Mouse (Mus musculus) inflammation-experienced regulatory T-cells (primary cell): ENCODE measurements around the gene Mapt. TPM values are rescaled to one million over a fixed set of nuclear protein-coding genes. Genes with fewer than 3 reads are reported as not detected.

ENCODE experiments used
- polyA plus RNA-seq, 2 experiments: library from polyadenylated mRNA; unstranded; fragments of 100-300 nt; shearing (Covaris generic); gene quantifications; one replicate each; pipeline ENCODE4 v1.2.1; 2017

The Mapt gene
- polyA plus RNA-seq: 1 to 10 TPM in 1 of 2 experiments, under 1 TPM in 1; 0.84 to 1.8 TPM

DNA sequence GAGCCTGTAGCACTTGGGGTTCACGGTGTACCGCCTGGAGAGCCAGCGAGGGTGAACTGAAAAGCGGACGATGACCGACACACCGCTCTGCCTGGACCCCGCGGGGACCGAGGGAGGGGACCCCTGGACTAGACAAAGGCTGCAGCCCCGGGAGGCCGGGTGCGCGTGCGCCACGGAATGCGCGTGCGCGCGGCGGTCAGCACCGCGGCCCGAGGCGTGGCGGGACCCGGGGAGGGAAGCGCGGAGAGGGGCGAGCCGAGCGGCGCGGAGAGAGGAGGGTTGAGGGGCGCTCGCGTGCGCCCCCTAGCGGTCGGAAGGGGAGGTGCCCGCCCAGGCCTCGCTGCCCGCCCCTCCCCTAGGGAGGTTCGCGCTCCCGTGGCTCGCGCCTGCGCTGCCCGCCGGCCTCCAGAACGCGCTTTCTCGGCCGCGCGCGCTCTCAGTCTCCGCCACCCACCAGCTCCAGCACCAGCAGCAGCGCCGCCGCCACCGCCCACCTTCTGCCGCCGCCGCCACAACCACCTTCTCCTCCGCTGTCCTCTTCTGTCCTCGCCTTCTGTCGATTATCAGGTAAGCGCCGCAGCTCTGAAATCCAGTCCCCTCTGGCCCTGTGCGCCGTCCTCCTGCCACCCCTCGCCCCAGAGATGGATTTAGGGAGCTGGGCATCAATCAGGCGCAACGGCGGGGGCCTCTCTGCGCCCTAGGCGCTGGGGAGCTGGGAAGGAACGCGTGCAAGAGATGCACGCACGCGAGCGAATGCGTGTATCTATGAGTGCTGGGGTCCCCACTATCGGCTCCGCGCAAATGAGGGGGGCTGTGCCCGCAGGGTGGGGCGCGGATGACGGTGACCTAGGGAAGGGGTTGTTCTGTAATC is at the start of gene Mapt:
Gene Mapt, plus strand, starts transcription at position 350 of the 871 bp plus-strand sequence.

GRCm38 (mm10) chr11:104186135-104186836 is 44.9 kb upstream of the Mapt start, which contains the start of gene Sppl2c:
TSS of gene Sppl2c (plus strand) at chr11:104186327.

Other genes with a start within 250 kb of the Mapt start
- under 1 TPM in 1 of 2 experiments, not detected in 1; 0.26 TPM for gene Crhr1, start 98.5 kb upstream of the Mapt start, polyA plus RNA-seq
- not detected for gene Sppl2c, start 45.1 kb upstream of the Mapt start, polyA plus RNA-seq
- 10 to 100 TPM; 75.2 to 85.4 TPM for gene Kansl1, start 237.5 kb downstream of the Mapt start, polyA plus RNA-seq